Mouse (Mus musculus): ENCODE measurements around the gene Dnajc21.
"Not testable (repeated sequence)": the region's sequence is repeated elsewhere in the genome, so short reads cannot be mapped to it uniquely, and the experiment has no call there.

The Dnajc21 gene

GRCm38 (mm10) chr15:10470151-10470831, at the start of gene Dnajc21:
TSS of gene Dnajc21 (minus strand) at chr15:10470516.
- DNase-seq (ENCODE audit: low read depth): peak; percentile 73

GRCm38 (mm10) chr15:10515166-10515565, 44.9 kb upstream of the Dnajc21 start:
- no peak for DNase-seq (ENCODE audit: low read depth)

GRCm38 (mm10) chr15:10506099-10506498, 35.8 kb upstream of the Dnajc21 start:
- DNase-seq (ENCODE audit: low read depth): no peak

GRCm38 (mm10) chr15:10500838-10501719, 30.8 kb upstream of the Dnajc21 start:
- DNase-seq (ENCODE audit: low read depth): peak; percentile 48

- no peak for DNase-seq (ENCODE audit: low read depth)
These were observed 29.7 kb upstream of the Dnajc21 start for GRCm38 (mm10) chr15:10500035-10500434.

- DNase-seq (ENCODE audit: low read depth): no peak
These were observed 29.3 kb upstream of the Dnajc21 start for GRCm38 (mm10) chr15:10499593-10499992.

GRCm38 (mm10) chr15:10496696-10497095, 26.4 kb upstream of the Dnajc21 start:
- DNase-seq (ENCODE audit: low read depth): not testable (repeated sequence)

GRCm38 (mm10) chr15:10495944-10496343, 25.6 kb upstream of the Dnajc21 start:
- DNase-seq (ENCODE audit: low read depth): no peak

GRCm38 (mm10) chr15:10490101-10490500, 19.8 kb upstream of the Dnajc21 start:
- DNase-seq (ENCODE audit: low read depth): no peak

GRCm38 (mm10) chr15:10487246-10487645, 16.9 kb upstream of the Dnajc21 start:
- peak; percentile 80 for DNase-seq (ENCODE audit: low read depth)

- no peak for DNase-seq (ENCODE audit: low read depth)
These were observed 16.1 kb upstream of the Dnajc21 start for GRCm38 (mm10) chr15:10486365-10486839.

GRCm38 (mm10) chr15:10485484-10486364, 15.4 kb upstream of the Dnajc21 start, which contains the start of the genes Brix1 and Rad1:
TSS of gene Brix1 (minus strand) at chr15:10485947.
TSS of gene Rad1 (plus strand) at chr15:10486018.
- peak; percentile 97 for DNase-seq (ENCODE audit: low read depth)

GRCm38 (mm10) chr15:10470941-10471340, 625 bp upstream of the Dnajc21 start:
- no peak for DNase-seq (ENCODE audit: low read depth)

- DNase-seq (ENCODE audit: low read depth): peak; percentile 27
These were observed 620 bp downstream of the Dnajc21 start for GRCm38 (mm10) chr15:10469641-10470150.

GRCm38 (mm10) chr15:10468761-10469160, 1.6 kb downstream of the Dnajc21 start:
- no peak for DNase-seq (ENCODE audit: low read depth)

GRCm38 (mm10) chr15:10464678-10465077, 5.6 kb downstream of the Dnajc21 start:
- DNase-seq (ENCODE audit: low read depth): no peak

- DNase-seq (ENCODE audit: low read depth): peak; percentile 88
These were observed 6.8 kb downstream of the Dnajc21 start for GRCm38 (mm10) chr15:10463555-10463954.

- no peak for DNase-seq (ENCODE audit: low read depth)
These were observed 9.3 kb downstream of the Dnajc21 start for GRCm38 (mm10) chr15:10460986-10461385.

GRCm38 (mm10) chr15:10447102-10447501, 23.2 kb downstream of the Dnajc21 start:
- no peak for DNase-seq (ENCODE audit: low read depth)

GRCm38 (mm10) chr15:10442275-10442674, 28.0 kb downstream of the Dnajc21 start:
- no peak for DNase-seq (ENCODE audit: low read depth)

- no peak for DNase-seq (ENCODE audit: low read depth)
These were observed 28.8 kb downstream of the Dnajc21 start for GRCm38 (mm10) chr15:10441493-10441892.

- DNase-seq (ENCODE audit: low read depth): no peak
These were observed 30.4 kb downstream of the Dnajc21 start for GRCm38 (mm10) chr15:10439963-10440362.

Data from 416B (cell line).